Mouse (Mus musculus) splenic B cell, adult 2 months (primary cell): ENCODE data around the gene Nomo1.

Source experiments
- DNase-seq: peaks from one replicate; pipeline ENCODE4 v3.0.0-alpha.2; 2011; ENCODE audit warnings: low read depth, low spot score
- H3K27me3 ChIP-seq: 2 replicates; pipeline ENCODE4 v1.6.1; 2012; ENCODE audit warnings: mild to moderate bottlenecking, low read length, moderate library complexity, mixed read lengths; ENCODE audit not compliant: control insufficient read depth, poor library complexity, insufficient read depth, severe bottlenecking
- H3K36me3 ChIP-seq: 2 replicates; pipeline ENCODE4 v1.6.1; 2012; ENCODE audit warnings: mild to moderate bottlenecking, low read length, moderate library complexity, mixed read lengths; ENCODE audit not compliant: control insufficient read depth, poor library complexity, insufficient read depth, severe bottlenecking

The Nomo1 gene

GRCm38 (mm10) chr7:46130723-46131122 lies 97.2 kb downstream of the Nomo1 start:
- no peaks in the 10 kb centered on the region for H3K36me3 ChIP-seq
- H3K27me3 ChIP-seq = no peaks in the 10 kb centered on the region; the same call in 1 of the 2 replicates
- no peak for DNase-seq

GRCm38 (mm10) chr7:46131266-46131665 lies 97.8 kb downstream of the Nomo1 start:
- DNase-seq = no peak
- no peaks in the 10 kb centered on the region for H3K36me3 ChIP-seq

GRCm38 (mm10) chr7:46131806-46132205 lies 98.3 kb downstream of the Nomo1 start:
- DNase-seq = no peak
- H3K27me3 ChIP-seq = no peaks in the 10 kb centered on the region; the same call in 1 of the 2 replicates
- H3K36me3 ChIP-seq = no peaks in the 10 kb centered on the region

More at GRCm38 (mm10) chr7:46131266-46131665, 97.8 kb downstream of the Nomo1 start:
- no peaks in the 10 kb centered on the region; the same call in 1 of the 2 replicates for H3K27me3 ChIP-seq

GRCm38 (mm10) chr7:46132229-46132628 lies 98.7 kb downstream of the Nomo1 start:
- no peaks in the 10 kb centered on the region for H3K36me3 ChIP-seq
- no peak for DNase-seq
- no peaks in the 10 kb centered on the region; the same call in 1 of the 2 replicates for H3K27me3 ChIP-seq
